Mouse (Mus musculus) kidney, postnatal 0 days (tissue): ENCODE measurements around the gene Lbp. TPM values are rescaled to one million over a fixed set of nuclear protein-coding genes. Genes with fewer than 3 reads are reported as not detected.

Experiments
- ATAC-seq: fragments of 200-750 bp; cut with Nextera tagmentation; replicated peaks from 2 replicates; pipeline ENCODE4 v1.8.0; 2017; ENCODE audit warnings: low read depth, moderate number of reproducible peaks, moderate TSS enrichment, moderate library complexity; ENCODE audit not compliant: low FRiP score
- DNase-seq: peaks from one replicate; pipeline ENCODE4 v3.0.0-alpha.2; 2016; ENCODE audit warnings: low spot score
- H3K27ac ChIP-seq: fragments of 300-500 bp; sonication (generic); 2 replicates; pipeline ENCODE4 v1.5.1; 2014; ENCODE audit warnings: mild to moderate bottlenecking
- H3K27me3 ChIP-seq: fragments of 300-500 bp; sonication (generic); 2 replicates; pipeline ENCODE4 v1.6.1; 2014; ENCODE audit warnings: low read length, mixed read lengths; ENCODE audit not compliant: insufficient read depth
- H3K36me3 ChIP-seq: fragments of 300-500 bp; sonication (generic); 2 replicates; pipeline ENCODE4 v1.6.1; 2014; ENCODE audit warnings: low read length, mixed read lengths; ENCODE audit not compliant: insufficient read depth
- H3K4me1 ChIP-seq: fragments of 300-500 bp; sonication (generic); replicated peaks from 2 replicates; pipeline ENCODE4 v1.6.1; 2014; ENCODE audit warnings: antibody characterized with exemption, low read length, mixed read lengths; ENCODE audit not compliant: insufficient read depth
- H3K4me2 ChIP-seq: fragments of 300-500 bp; sonication (generic); 2 replicates; pipeline ENCODE4 v1.6.1; 2014; ENCODE audit warnings: mild to moderate bottlenecking, low read length, moderate library complexity, mixed read lengths
- H3K4me3 ChIP-seq: fragments of 300-500 bp; sonication (generic); replicated peaks from 2 replicates; pipeline ENCODE4 v1.5.1; 2014; ENCODE audit warnings: low read depth, low read length
- H3K9ac ChIP-seq: fragments of 300-500 bp; sonication (generic); 2 replicates; pipeline ENCODE4 v1.6.1; 2014; ENCODE audit warnings: low read depth, low read length
- H3K9me3 ChIP-seq: fragments of 300-500 bp; sonication (generic); replicated peaks from 2 replicates; pipeline ENCODE4 v1.6.1; 2016; ENCODE audit warnings: low read length, inconsistent platforms, mixed read lengths
- CTCF ChIP-seq: IDR thresholded peaks from 2 replicates; pipeline ENCODE4 v1.5.1; 2016; ENCODE audit warnings: antibody characterized with exemption, low read depth, mild to moderate bottlenecking, moderate library complexity
- WGBS: fragments of 180-500 bp; shearing (Covaris S2); extraction: QIAGEN DNeasy Blood & Tissue Kit; methylation state at CpG from one replicate; pipeline ENCODE4 v1.1.7; 2014; 5-methylcytosine and 5-hydroxymethylcytosine counted together
- polyA plus RNA-seq: library from polyadenylated mRNA; unstranded; fragments of >200 nt; fragmentation: Nextera tagmentation; extraction: Ambion mirVana; gene quantifications from 2 replicates; pipeline ENCODE4 v1.2.1, GENCODE M21; 2015

Gene Lbp
- polyA plus RNA-seq, 1 experiment from 2014 or later, result 32.1 TPM

DNA sequence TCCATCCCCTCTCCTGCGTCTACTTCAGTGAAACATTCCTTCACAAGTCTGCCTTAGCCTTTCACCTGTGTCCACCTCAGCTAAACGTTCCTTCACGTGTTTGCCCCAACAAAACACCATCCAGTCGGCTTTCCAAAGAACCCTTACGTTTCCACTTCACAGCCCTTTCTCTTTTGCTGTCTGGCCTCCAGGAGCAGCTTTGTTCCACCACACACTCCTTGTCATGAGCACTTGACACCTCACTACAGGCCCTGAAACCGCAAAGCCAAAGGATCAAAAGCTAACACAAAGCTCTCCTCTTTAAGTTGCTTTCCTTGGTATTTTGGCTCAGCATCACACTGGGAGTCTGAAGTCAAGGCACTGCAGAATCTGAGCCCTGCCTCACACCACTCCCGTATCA is 67.2 kb downstream of the Lbp start:
- H3K4me1 ChIP-seq, result peaks cover 5% of the 10 kb centered on the region; the same call in 1 of the 2 replicates
- H3K9me3 ChIP-seq, result no peaks in the 10 kb centered on the region
- WGBS, result 50% methylated on average over 7 of the region's 7 CpGs
- TF ChIP-seq CTCF, result no peak
- H3K27ac ChIP-seq, result no peak overlapping the region
- H3K27me3 ChIP-seq, result peaks cover 15% of the 10 kb centered on the region
- H3K36me3 ChIP-seq, result no peaks in the 10 kb centered on the region
- no peak overlapping the region for H3K9ac ChIP-seq
- H3K4me3 ChIP-seq, result no peak overlapping the region
- no peak for DNase-seq
- no peak overlapping the region for H3K4me2 ChIP-seq
- ATAC-seq, result no peak

GRCm38 (mm10) chr2:158375443-158376122 is 69.3 kb downstream of the Lbp start, which contains the start of gene Snhg11:
TSS of gene Snhg11 (plus strand) at chr2:158375638.
- ATAC-seq, result 0 out of 2 replicates have a peak, but pooled peaks have one; percentile 36
- H3K4me1 ChIP-seq, result peaks cover 5% of the 10 kb centered on the region; the same call in 1 of the 2 replicates
- H3K27me3 ChIP-seq, result peaks cover 15% of the 10 kb centered on the region
- 3% methylated on average over 36 of the region's 36 CpGs for WGBS
- H3K27ac ChIP-seq, result no peak within 1 kb of the TSS
- peak within 1 kb of the TSS; percentile 26 for H3K4me3 ChIP-seq
- TF ChIP-seq CTCF, result peak; percentile 57
- H3K9ac ChIP-seq, result peak within 1 kb of the TSS; percentile 19; the same call in 1 of the 2 replicates
- no peaks in the 10 kb centered on the region for H3K9me3 ChIP-seq
- DNase-seq, result peak; percentile 36
- peak within 1 kb of the TSS; percentile 62 for H3K4me2 ChIP-seq
- H3K36me3 ChIP-seq, result no peaks in the 10 kb centered on the region

DNA sequence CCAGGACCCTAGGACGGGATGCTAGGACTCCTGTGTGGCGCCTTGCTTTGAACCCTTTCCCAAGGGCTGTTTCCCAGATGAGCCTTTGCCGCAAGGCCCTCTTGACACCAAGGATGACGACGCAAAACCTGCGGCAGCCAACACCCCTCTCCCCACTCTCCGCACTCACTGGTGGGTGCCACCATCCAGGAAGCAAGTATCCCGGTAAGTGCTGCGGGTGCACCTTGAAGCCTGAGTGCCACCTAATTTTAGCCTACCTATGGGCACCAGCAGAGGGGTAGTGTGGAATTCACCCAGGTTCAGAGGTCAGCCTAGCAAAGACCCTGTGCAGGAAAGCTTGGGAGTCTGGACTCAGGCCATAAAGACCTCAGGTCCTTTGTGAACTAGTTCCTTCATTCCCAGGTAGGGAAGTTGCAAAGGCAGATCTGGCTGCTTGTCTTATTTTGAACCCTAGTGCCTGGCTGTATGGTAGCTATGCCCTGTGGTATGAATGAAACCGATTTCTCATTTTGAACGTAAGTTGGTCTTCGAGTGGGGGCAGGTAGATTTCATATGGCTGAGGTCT is 69.9 kb downstream of the Lbp start:
- 30% methylated on average over 12 of the region's 12 CpGs for WGBS
- H3K4me3 ChIP-seq, result peak overlapping the region; percentile 26
- ATAC-seq, result no peak

DNA sequence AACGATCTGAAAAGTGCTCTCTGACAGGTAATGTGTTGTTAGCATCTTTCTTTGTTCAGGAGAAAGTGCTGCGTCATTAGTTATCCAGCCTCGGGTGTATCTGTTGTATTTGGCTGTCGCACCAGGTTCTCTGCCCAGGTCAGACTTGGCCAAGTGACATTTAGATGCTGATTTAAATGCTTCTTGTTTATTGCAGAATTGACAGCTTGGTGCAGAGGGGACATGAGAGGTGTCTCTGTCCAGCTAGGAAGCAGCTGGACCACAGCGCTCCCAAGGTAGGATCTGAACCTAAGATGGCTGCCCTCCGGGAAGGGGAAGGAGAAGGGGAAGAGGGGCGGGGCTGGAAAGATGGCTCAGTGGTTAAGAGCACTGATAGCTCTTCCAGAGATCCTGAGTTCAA is 70.5 kb downstream of the Lbp start:
- no peak for TF ChIP-seq CTCF
- 62% methylated on average over 7 of the region's 7 CpGs for WGBS
- peaks cover 15% of the 10 kb centered on the region for H3K27me3 ChIP-seq
- H3K9me3 ChIP-seq, result no peaks in the 10 kb centered on the region
- H3K4me3 ChIP-seq, result no peak overlapping the region
- no peak overlapping the region for H3K27ac ChIP-seq
- peaks cover 5% of the 10 kb centered on the region; the same call in 1 of the 2 replicates for H3K4me1 ChIP-seq
- H3K9ac ChIP-seq, result no peak overlapping the region
- no peaks in the 10 kb centered on the region for H3K36me3 ChIP-seq
- DNase-seq, result no peak
- ATAC-seq, result no peak
- no peak overlapping the region for H3K4me2 ChIP-seq

More for the DNA sequence above, 69.9 kb downstream of the Lbp start:
- Histone ChIP-seq H3K27me3 (peaks cover 15% of the 10 kb centered on the region), H3K27ac (no peak overlapping the region), H3K36me3 (no peaks in the 10 kb centered on the region), H3K9me3 (no peaks in the 10 kb centered on the region), H3K4me2 (no peak overlapping the region), H3K4me1 (peaks cover 5% of the 10 kb centered on the region; the same call in 1 of the 2 replicates), H3K9ac (no peak overlapping the region)
- TF ChIP-seq CTCF, result no peak
- no peak for DNase-seq

DNA sequence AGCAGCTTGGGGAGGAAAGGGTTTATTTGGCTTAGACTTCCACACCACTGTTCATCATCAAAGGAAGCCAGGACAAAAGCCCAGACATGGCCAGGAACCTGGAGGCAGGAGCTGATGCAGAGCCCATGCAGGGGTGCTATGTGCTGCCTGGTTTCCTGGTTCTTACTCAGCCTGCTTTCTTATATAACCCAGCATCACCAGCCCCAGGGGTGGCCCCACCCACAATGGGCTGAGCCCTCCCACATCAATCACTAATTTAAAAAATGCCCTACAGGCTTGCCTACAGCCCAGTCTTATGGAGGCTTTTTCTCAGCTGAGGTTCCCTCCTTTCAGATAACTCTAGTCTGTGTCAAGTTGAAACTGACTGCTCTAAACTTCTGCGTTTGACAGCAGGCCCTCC is 71.5 kb downstream of the Lbp start:
- 96% methylated on average over 1 of the region's 1 CpGs for WGBS

GRCm38 (mm10) chr2:158379354-158380078 is 73.2 kb downstream of the Lbp start:
- H3K4me1 ChIP-seq, result peaks cover 5% of the 10 kb centered on the region; the same call in 1 of the 2 replicates
- no peak overlapping the region for H3K9ac ChIP-seq
- ATAC-seq (peak; percentile 73; the same call in 1 of the 2 replicates), DNase-seq (peak; percentile 95)
- H3K27ac ChIP-seq, result no peak overlapping the region
- peak; percentile 100 for TF ChIP-seq CTCF
- no peaks in the 10 kb centered on the region for H3K9me3 ChIP-seq
- no peaks in the 10 kb centered on the region for H3K36me3 ChIP-seq
- no peak overlapping the region for H3K4me3 ChIP-seq
- no peak overlapping the region for H3K4me2 ChIP-seq
- WGBS, result 39% methylated on average over 13 of the region's 13 CpGs
- peaks cover 15% of the 10 kb centered on the region for H3K27me3 ChIP-seq

More for the DNA sequence above, 71.5 kb downstream of the Lbp start:
- Histone ChIP-seq H3K27me3 (peaks cover 15% of the 10 kb centered on the region), H3K36me3 (no peaks in the 10 kb centered on the region), H3K4me3 (no peak overlapping the region), H3K4me1 (peaks cover 5% of the 10 kb centered on the region; the same call in 1 of the 2 replicates), H3K27ac (no peak overlapping the region), H3K9ac (no peak overlapping the region), H3K4me2 (no peak overlapping the region), H3K9me3 (no peaks in the 10 kb centered on the region)
- no peak for TF ChIP-seq CTCF
- no peak for DNase-seq
- ATAC-seq, result no peak

Other genes starting within 250 kb of the Lbp start
- 26.9 and 31.7 TPM in 2 replicates for gene Tgm2, start 160.1 kb upstream of the Lbp start, polyA plus RNA-seq
- 4.0 and 4.7 TPM in 2 replicates for gene D630003M21Rik, start 77.3 kb upstream of the Lbp start, polyA plus RNA-seq
- 0.08 and 0.12 TPM in 2 replicates for gene Bpi, start 48.4 kb upstream of the Lbp start, polyA plus RNA-seq
- 2.9 and 3.5 TPM in 2 replicates for gene Snhg11, start 69.1 kb downstream of the Lbp start, polyA plus RNA-seq
- 13.9 and 17.6 TPM in 2 replicates for gene Ralgapb, start 103.4 kb downstream of the Lbp start, polyA plus RNA-seq
- not detected in 2 replicates for gene Adig, start 196.1 kb downstream of the Lbp start, polyA plus RNA-seq
- 0.74 and 0.89 TPM in 2 replicates for gene Arhgap40, start 206.3 kb downstream of the Lbp start, polyA plus RNA-seq